ENCODE assay signal across 8 mouse cellular contexts in the genomic region with DNA sequence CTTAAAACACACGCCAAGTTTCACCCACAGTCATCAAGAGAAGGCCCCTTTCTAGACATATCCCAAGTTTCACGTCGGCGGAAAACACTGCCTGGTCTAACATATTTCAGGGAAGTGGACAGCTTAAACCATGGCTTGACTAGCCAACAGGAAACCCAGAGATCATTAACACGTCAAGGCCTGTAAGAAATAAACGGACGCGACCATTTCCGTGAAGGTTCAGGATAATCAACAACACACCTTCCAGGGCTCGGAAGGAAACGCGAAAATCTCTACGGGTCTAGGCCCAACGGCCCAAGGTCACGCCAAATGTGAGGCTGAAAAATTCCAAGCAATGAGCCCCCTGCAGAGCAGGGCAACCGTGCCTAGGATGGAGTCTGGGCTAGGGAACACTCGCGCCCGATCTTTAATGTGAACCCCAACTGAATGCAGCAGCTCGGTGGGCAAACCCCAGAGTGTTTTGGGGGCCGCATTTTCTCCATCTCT. TPM values are rescaled to one million over a fixed set of nuclear protein-coding genes. Genes with fewer than 3 reads are reported as not detected.
DNase-seq lines count a peak whose midpoint lies in the region; ATAC-seq and TF ChIP-seq lines count a peak whose summit lies in the region.

No protein-coding gene starts in this region.

- no peaks in the 10 kb centered on the region for H3K27me3 ChIP-seq in intestine, postnatal 0 days (replicated peaks; ENCODE audit: control insufficient read depth, insufficient read depth, low read length)
- H3K27me3 ChIP-seq in liver, embryonic 12.5 days (replicated peaks): no peaks in the 10 kb centered on the region
- H3K27me3 ChIP-seq in neural tube, embryonic 12.5 days (replicated peaks): no peaks in the 10 kb centered on the region

- peak; percentile 82 for DNase-seq in 416B (ENCODE audit: low read depth)
- peak; percentile 38 for DNase-seq in WW6 (ENCODE audit: low read depth, low spot score)
- peak; percentile 16 to 50 for DNase-seq in gastrocnemius, postnatal 4 days (ENCODE audit: low spot score in 2 of 2)
- peak; percentile 30 for DNase-seq in urinary bladder, postnatal 25 days (ENCODE audit: low spot score)

- H3K36me3 ChIP-seq in intestine, postnatal 0 days (ENCODE audit: control insufficient read depth, insufficient read depth): no peaks in the 10 kb centered on the region; the same call in 1 of the 2 replicates
- no peaks in the 10 kb centered on the region; the same call in 1 of the 2 replicates for H3K36me3 ChIP-seq in liver, embryonic 12.5 days
- H3K36me3 ChIP-seq in neural tube, embryonic 12.5 days: no peaks in the 10 kb centered on the region

- H3K4me3 ChIP-seq in cortical plate, adult 2 months (ENCODE audit: insufficient read depth, low read length): peak overlapping the region; percentile 93
- H3K4me3 ChIP-seq in intestine, postnatal 0 days (ENCODE audit: low read depth, low read length): peak overlapping the region; percentile 67
- H3K4me3 ChIP-seq in liver, embryonic 12.5 days: peak overlapping the region; percentile 77
- H3K4me3 ChIP-seq in neural tube, embryonic 12.5 days: peak overlapping the region; percentile 69

- peak overlapping the region; percentile 68 for H3K4me2 ChIP-seq in intestine, postnatal 0 days (replicated peaks; ENCODE audit: low read depth)
- peak overlapping the region; percentile 79 for H3K4me2 ChIP-seq in liver, embryonic 12.5 days
- H3K4me2 ChIP-seq in neural tube, embryonic 12.5 days (replicated peaks): peak overlapping the region; percentile 78

- peaks cover 2% of the 10 kb centered on the region; the same call in 1 of the 2 replicates for H3K4me1 ChIP-seq in cortical plate, adult 2 months (ENCODE audit: control insufficient read depth, insufficient read depth, low read length)
- H3K4me1 ChIP-seq in intestine, postnatal 0 days (replicated peaks; ENCODE audit: control insufficient read depth, insufficient read depth, low read length): no peaks in the 10 kb centered on the region; the same call in 1 of the 2 replicates
- H3K4me1 ChIP-seq in liver, embryonic 12.5 days: peaks cover 53% of the 10 kb centered on the region
- peaks cover 13% of the 10 kb centered on the region for H3K4me1 ChIP-seq in neural tube, embryonic 12.5 days

- no peak for TF ChIP-seq CTCF in cortical plate, adult 2 months (IDR thresholded peaks at IDR 0.05; ENCODE audit: extremely low read depth, insufficient read depth, low read length)
- no peak for TF ChIP-seq CTCF in intestine, postnatal 0 days (IDR thresholded peaks at IDR 0.05; ENCODE audit: low read depth)

- under 1% methylated on average over 21 of the region's 21 CpGs for WGBS in intestine, postnatal 0 days
- WGBS in liver, embryonic 12.5 days (ENCODE audit: insufficient replicate concordance): under 1% methylated on average over 21 of the region's 21 CpGs
- WGBS in neural tube, embryonic 12.5 days: under 1% methylated on average over 21 of the region's 21 CpGs

- H3K27ac ChIP-seq in cortical plate, adult 2 months (ENCODE audit: insufficient read depth, low read length): peak overlapping the region; percentile 95
- H3K27ac ChIP-seq in intestine, postnatal 0 days (ENCODE audit: low read depth, low read length): peak overlapping the region; percentile 100
- peak overlapping the region; percentile 99 for H3K27ac ChIP-seq in liver, embryonic 12.5 days
- H3K27ac ChIP-seq in neural tube, embryonic 12.5 days: peak overlapping the region; percentile 96

- peak overlapping the region; percentile 97 for H3K9ac ChIP-seq in intestine, postnatal 0 days (ENCODE audit: low read depth, low read length)
- H3K9ac ChIP-seq in liver, embryonic 12.5 days: peak overlapping the region; percentile 94
- peak overlapping the region; percentile 91 for H3K9ac ChIP-seq in neural tube, embryonic 12.5 days

- ATAC-seq in intestine, postnatal 0 days: peak; percentile 7; the same call in 1 of the 2 replicates
- ATAC-seq in liver, embryonic 12.5 days: no peak
- ATAC-seq in neural tube, embryonic 12.5 days (ENCODE audit: low FRiP score, low read depth): peak; percentile 7; the same call in 1 of the 2 replicates

- no peaks in the 10 kb centered on the region for H3K9me3 ChIP-seq in intestine, postnatal 0 days (ENCODE audit: control insufficient read depth)
- H3K9me3 ChIP-seq in liver, embryonic 12.5 days (replicated peaks): no peaks in the 10 kb centered on the region
- no peaks in the 10 kb centered on the region for H3K9me3 ChIP-seq in neural tube, embryonic 12.5 days

- no peak for TF ChIP-seq POLR2A in cortical plate, adult 2 months (IDR thresholded peaks at IDR 0.05; ENCODE audit: extremely low read depth, insufficient read depth, low read length)

RNA-seq across cellular contexts. Expression of a gene that starts 0.6 kb away (rescaled TPM):
- polyA plus RNA-seq in cortical plate, adult 2 months (2012; rRNA removed): 21.4 and 22.8 TPM in 2 replicates
- total RNA-seq in gastrocnemius, postnatal 4 days (2021): 10 to 100 TPM; 49.1 to 51.4 TPM
- polyA plus RNA-seq in intestine, postnatal 0 days (2015; fragmentation: Nextera tagmentation; extraction: Ambion mirVana): 12.4 and 13.8 TPM in 2 replicates
- 11.8 and 14.1 TPM in 2 replicates for polyA plus RNA-seq in liver, embryonic 12.5 days (2016; fragmentation: Nextera tagmentation; extraction: Ambion mirVana)
- 25.4 and 26.2 TPM in 2 replicates for polyA plus RNA-seq in neural tube, embryonic 12.5 days (2016; fragmentation: Nextera tagmentation; extraction: Ambion mirVana)

RNA-seq across cellular contexts. Expression of a gene that starts 37.6 kb away (rescaled TPM):
- 36.0 and 36.9 TPM in 2 replicates for polyA plus RNA-seq in cortical plate, adult 2 months (2012; rRNA removed)
- 10 to 100 TPM; 24.2 to 31.2 TPM for total RNA-seq in gastrocnemius, postnatal 4 days (2021)
- 14.9 and 16.5 TPM in 2 replicates for polyA plus RNA-seq in intestine, postnatal 0 days (2015; fragmentation: Nextera tagmentation; extraction: Ambion mirVana)
- 41.4 and 44.3 TPM in 2 replicates for polyA plus RNA-seq in liver, embryonic 12.5 days (2016; fragmentation: Nextera tagmentation; extraction: Ambion mirVana)
- 49.5 and 50.8 TPM in 2 replicates for polyA plus RNA-seq in neural tube, embryonic 12.5 days (2016; fragmentation: Nextera tagmentation; extraction: Ambion mirVana)

RNA-seq across cellular contexts. Expression of a gene that starts 53.2 kb away (rescaled TPM):
- polyA plus RNA-seq in cortical plate, adult 2 months (2012; rRNA removed): 250 and 251 TPM in 2 replicates
- total RNA-seq in gastrocnemius, postnatal 4 days (2021): 100 to 1,000 TPM; 197 to 219 TPM
- 353 and 369 TPM in 2 replicates for polyA plus RNA-seq in intestine, postnatal 0 days (2015; fragmentation: Nextera tagmentation; extraction: Ambion mirVana)
- 280 and 285 TPM in 2 replicates for polyA plus RNA-seq in liver, embryonic 12.5 days (2016; fragmentation: Nextera tagmentation; extraction: Ambion mirVana)
- 345 and 349 TPM in 2 replicates for polyA plus RNA-seq in neural tube, embryonic 12.5 days (2016; fragmentation: Nextera tagmentation; extraction: Ambion mirVana)

RNA-seq across cellular contexts. Expression of a gene that starts 58.1 kb away (rescaled TPM):
- 38.6 and 39.3 TPM in 2 replicates for polyA plus RNA-seq in cortical plate, adult 2 months (2012; rRNA removed)
- total RNA-seq in gastrocnemius, postnatal 4 days (2021): 10 to 100 TPM; 22.4 to 23.9 TPM
- polyA plus RNA-seq in intestine, postnatal 0 days (2015; fragmentation: Nextera tagmentation; extraction: Ambion mirVana): 14.9 TPM in 2 replicates
- 66.1 and 66.3 TPM in 2 replicates for polyA plus RNA-seq in liver, embryonic 12.5 days (2016; fragmentation: Nextera tagmentation; extraction: Ambion mirVana)
- 43.6 and 47.4 TPM in 2 replicates for polyA plus RNA-seq in neural tube, embryonic 12.5 days (2016; fragmentation: Nextera tagmentation; extraction: Ambion mirVana)

Comparison
In these comparisons a context has a peak if more than half of its experiments do, and no peak if none do; other contexts are left out.
1. DNase-seq: peak in every context shown above with its lines; median percentile 82 in 416B; 38 in WW6; 33 in gastrocnemius, postnatal 4 days; 30 in urinary bladder, postnatal 25 days.